Mouse (Mus musculus): ENCODE measurements around the gene 4933412E24Rik. TPM values are rescaled to one million over a fixed set of nuclear protein-coding genes. Genes with fewer than 3 reads are reported as not detected.

4933412E24Rik gene
- not detected in 2 replicates for polyA plus RNA-seq (2011; ENCODE audit: insufficient read depth, insufficient read length, low replicate concordance, missing spikeins)

DNA sequence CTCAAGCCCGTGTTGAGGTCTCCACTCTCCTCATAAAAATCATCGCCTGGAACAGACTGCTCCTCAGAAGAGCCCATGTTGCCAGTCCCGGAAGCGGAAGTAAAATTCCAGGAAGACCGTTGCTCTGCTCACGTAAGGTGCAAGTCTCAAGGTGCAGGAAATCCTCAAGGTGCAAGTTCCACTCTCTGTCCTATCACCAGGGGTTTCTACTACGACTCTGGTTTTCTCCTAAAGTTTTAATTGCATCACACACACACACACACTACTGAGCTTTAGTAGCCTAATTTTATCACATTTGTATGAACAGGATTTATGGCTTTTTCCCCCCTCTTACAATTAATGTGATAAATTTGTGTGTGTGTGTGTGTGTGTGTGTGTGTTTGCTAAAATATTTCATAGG is at the start of gene 4933412E24Rik:
4933412E24Rik (minus strand) TSS at position 101 of the 400 bp plus-strand sequence.
- 84% methylated on average over 7 of the region's 7 CpGs for WGBS
- H3K27ac ChIP-seq (ENCODE audit: control insufficient read depth, insufficient read depth, low read depth, low read length, poor library complexity) = no peak within 1 kb of the TSS
- no peak for TF ChIP-seq POLR2A (IDR thresholded peaks at IDR 0.05; ENCODE audit: borderline replicate concordance, control insufficient read depth, low read depth, low read length)
- TF ChIP-seq CTCF (IDR thresholded peaks at IDR 0.05; ENCODE audit: control insufficient read depth, insufficient read depth, low read length) = no peak
- no peak within 1 kb of the TSS for H3K4me3 ChIP-seq (replicated peaks; ENCODE audit: control insufficient read depth, low read depth, low read length)
- no peaks in the 10 kb centered on the region for H3K4me1 ChIP-seq (ENCODE audit: control insufficient read depth, insufficient read depth, low read length)

- 74% methylated on average over 3 of the region's 3 CpGs for WGBS
- H3K27ac ChIP-seq (ENCODE audit: control insufficient read depth, insufficient read depth, low read depth, low read length, poor library complexity) = no peak overlapping the region
- H3K4me3 ChIP-seq (replicated peaks; ENCODE audit: control insufficient read depth, low read depth, low read length) = no peak overlapping the region
- H3K4me1 ChIP-seq (ENCODE audit: control insufficient read depth, insufficient read depth, low read length) = no peaks in the 10 kb centered on the region
- no peak for TF ChIP-seq CTCF (IDR thresholded peaks at IDR 0.05; ENCODE audit: control insufficient read depth, insufficient read depth, low read length)
These were observed 14.3 kb upstream of the 4933412E24Rik start for GRCm38 (mm10) chr15:60030728-60031127.

- TF ChIP-seq POLR2A (IDR thresholded peaks at IDR 0.05; ENCODE audit: borderline replicate concordance, control insufficient read depth, low read depth, low read length) (no peak), CTCF (IDR thresholded peaks at IDR 0.05; ENCODE audit: control insufficient read depth, insufficient read depth, low read length) (no peak)
- WGBS = 70% methylated on average over 3 of the region's 3 CpGs
- H3K4me1 ChIP-seq (ENCODE audit: control insufficient read depth, insufficient read depth, low read length) = no peaks in the 10 kb centered on the region
- no peak overlapping the region for H3K4me3 ChIP-seq (replicated peaks; ENCODE audit: control insufficient read depth, low read depth, low read length)
- no peak overlapping the region for H3K27ac ChIP-seq (ENCODE audit: control insufficient read depth, insufficient read depth, low read depth, low read length, poor library complexity)
These were observed 4.8 kb upstream of the 4933412E24Rik start for GRCm38 (mm10) chr15:60021256-60021655.

DNA sequence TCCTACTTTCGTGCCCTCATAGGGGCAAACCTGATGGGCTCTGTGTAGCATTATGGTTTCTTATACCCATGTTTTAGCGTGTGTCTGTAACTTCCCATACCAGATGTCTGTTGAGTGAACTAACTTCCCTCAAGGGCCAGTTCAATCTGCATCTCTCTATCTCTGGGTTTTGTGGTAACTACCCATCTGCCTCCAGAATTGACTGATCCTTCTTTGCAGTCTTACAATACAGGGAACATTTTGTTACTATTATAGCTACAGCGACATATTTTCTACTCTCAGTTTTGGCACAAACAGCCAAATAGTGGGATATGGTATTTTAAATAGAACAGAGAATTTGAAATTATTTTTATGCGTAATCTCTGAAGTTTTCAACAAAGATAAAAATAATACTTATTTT is 6.2 kb downstream of the 4933412E24Rik start:
- Histone ChIP-seq H3K4me3 (replicated peaks; ENCODE audit: control insufficient read depth, low read depth, low read length) (no peak overlapping the region), H3K27ac (ENCODE audit: control insufficient read depth, insufficient read depth, low read depth, low read length, poor library complexity) (no peak overlapping the region), H3K4me1 (ENCODE audit: control insufficient read depth, insufficient read depth, low read length) (no peaks in the 10 kb centered on the region)
- TF ChIP-seq CTCF (IDR thresholded peaks at IDR 0.05; ENCODE audit: control insufficient read depth, insufficient read depth, low read length) (no peak), POLR2A (IDR thresholded peaks at IDR 0.05; ENCODE audit: borderline replicate concordance, control insufficient read depth, low read depth, low read length) (no peak)
- 76% methylated on average over 4 of the region's 4 CpGs for WGBS

DNA sequence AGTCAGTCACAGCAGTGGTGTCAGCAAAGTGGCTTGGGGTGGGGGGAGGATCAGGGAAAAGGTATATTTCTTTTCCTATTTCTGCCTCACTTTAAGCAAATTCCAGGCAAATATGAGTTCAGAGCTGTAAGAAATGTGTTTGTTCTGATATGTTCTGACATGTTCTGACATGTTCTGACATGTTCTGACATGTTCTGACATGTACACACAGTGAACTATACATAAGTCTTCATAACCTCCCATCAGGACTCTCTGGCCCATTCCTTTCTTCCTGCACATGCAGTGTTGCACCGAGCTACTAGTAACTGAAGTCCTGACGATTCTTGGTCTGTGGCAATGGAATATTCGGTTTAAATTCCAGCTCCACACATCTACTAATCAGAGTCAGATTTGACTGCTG is 6.8 kb downstream of the 4933412E24Rik start:
- WGBS = 83% methylated on average over 3 of the region's 3 CpGs
- H3K27ac ChIP-seq (ENCODE audit: control insufficient read depth, insufficient read depth, low read depth, low read length, poor library complexity) = no peak overlapping the region
- TF ChIP-seq POLR2A (IDR thresholded peaks at IDR 0.05; ENCODE audit: borderline replicate concordance, control insufficient read depth, low read depth, low read length) = no peak
- no peak for TF ChIP-seq CTCF (IDR thresholded peaks at IDR 0.05; ENCODE audit: control insufficient read depth, insufficient read depth, low read length)

DNA sequence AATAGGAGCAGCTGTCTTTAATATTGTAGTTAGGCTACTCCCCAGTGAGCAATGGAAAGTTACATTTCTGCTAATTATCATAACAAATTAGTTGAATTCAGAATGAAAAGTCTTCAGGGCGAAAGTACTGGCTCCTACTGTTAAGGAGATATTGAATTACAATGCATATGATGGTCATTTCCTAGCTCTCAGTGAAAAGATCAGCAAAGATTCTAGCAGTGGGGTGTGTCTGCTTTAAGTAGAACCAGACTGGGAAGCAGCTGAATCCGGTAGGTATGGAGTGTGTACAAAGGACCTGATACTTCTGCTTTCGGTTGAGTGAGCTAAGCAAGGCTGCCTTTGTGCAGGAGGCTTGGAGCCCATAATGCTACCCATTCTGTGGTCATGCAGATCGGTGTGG is 32.6 kb downstream of the 4933412E24Rik start:
- TF ChIP-seq POLR2A (IDR thresholded peaks at IDR 0.05; ENCODE audit: borderline replicate concordance, control insufficient read depth, low read depth, low read length) (no peak), CTCF (IDR thresholded peaks at IDR 0.05; ENCODE audit: control insufficient read depth, insufficient read depth, low read length) (no peak)
- H3K4me3 ChIP-seq (replicated peaks; ENCODE audit: control insufficient read depth, low read depth, low read length) = no peak overlapping the region
- WGBS = 17% methylated on average over 4 of the region's 4 CpGs
- H3K4me1 ChIP-seq (ENCODE audit: control insufficient read depth, insufficient read depth, low read length) = no peaks in the 10 kb centered on the region
- H3K27ac ChIP-seq (ENCODE audit: control insufficient read depth, insufficient read depth, low read depth, low read length, poor library complexity) = no peak overlapping the region

More for the DNA sequence above, 6.8 kb downstream of the 4933412E24Rik start:
- no peak overlapping the region for H3K4me3 ChIP-seq (replicated peaks; ENCODE audit: control insufficient read depth, low read depth, low read length)
- no peaks in the 10 kb centered on the region for H3K4me1 ChIP-seq (ENCODE audit: control insufficient read depth, insufficient read depth, low read length)

DNA sequence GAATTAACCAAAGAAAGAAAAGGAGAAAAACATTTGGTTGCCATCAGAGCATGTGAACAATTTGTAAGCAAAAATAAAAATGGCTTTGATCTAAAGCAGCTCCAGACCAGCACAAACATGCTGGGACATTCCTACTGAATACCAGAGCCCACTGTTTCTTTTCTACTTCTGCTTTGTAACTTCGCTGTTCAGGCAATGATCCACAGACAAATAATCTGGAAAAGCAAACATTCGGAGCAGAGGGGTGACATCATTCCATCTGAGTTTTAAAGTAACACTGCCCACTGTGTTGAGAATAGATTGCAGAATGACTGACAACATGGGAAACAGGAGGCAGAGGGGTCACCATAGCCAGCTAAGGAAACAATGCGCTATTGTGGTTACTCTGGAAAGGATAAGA is 41.1 kb downstream of the 4933412E24Rik start:
- TF ChIP-seq CTCF (IDR thresholded peaks at IDR 0.05; ENCODE audit: control insufficient read depth, insufficient read depth, low read length) (no peak), POLR2A (IDR thresholded peaks at IDR 0.05; ENCODE audit: borderline replicate concordance, control insufficient read depth, low read depth, low read length) (no peak)
- H3K27ac ChIP-seq (ENCODE audit: control insufficient read depth, insufficient read depth, low read depth, low read length, poor library complexity) = no peak overlapping the region
- 71% methylated on average over 3 of the region's 3 CpGs for WGBS
- no peaks in the 10 kb centered on the region for H3K4me1 ChIP-seq (ENCODE audit: control insufficient read depth, insufficient read depth, low read length)
- no peak overlapping the region for H3K4me3 ChIP-seq (replicated peaks; ENCODE audit: control insufficient read depth, low read depth, low read length)

- WGBS = 74% methylated on average over 5 of the region's 5 CpGs
- TF ChIP-seq POLR2A (IDR thresholded peaks at IDR 0.05; ENCODE audit: borderline replicate concordance, control insufficient read depth, low read depth, low read length) (no peak), CTCF (IDR thresholded peaks at IDR 0.05; ENCODE audit: control insufficient read depth, insufficient read depth, low read length) (no peak)
These were observed 41.8 kb downstream of the 4933412E24Rik start for GRCm38 (mm10) chr15:59974584-59974983.

More at GRCm38 (mm10) chr15:59974584-59974983, 41.8 kb downstream of the 4933412E24Rik start:
- Histone ChIP-seq H3K27ac (ENCODE audit: control insufficient read depth, insufficient read depth, low read depth, low read length, poor library complexity) (no peak overlapping the region), H3K4me1 (ENCODE audit: control insufficient read depth, insufficient read depth, low read length) (no peaks in the 10 kb centered on the region), H3K4me3 (replicated peaks; ENCODE audit: control insufficient read depth, low read depth, low read length) (no peak overlapping the region)

Measured in bone marrow, adult 2 months (tissue).